Mouse (Mus musculus): ENCODE data around the gene Brd7.

GRCm38 (mm10) chr8:88325795-88326194, 36.2 kb downstream of the Brd7 start:
- TF ChIP-seq CTCF (conservative IDR thresholded peaks at IDR 0.05; ENCODE audit: low read length) (no peak), NANOG (IDR thresholded peaks at IDR 0.05; ENCODE audit: borderline replicate concordance, low read length) (no peak), POU5F1 (IDR thresholded peaks at IDR 0.05; ENCODE audit: borderline replicate concordance, low read length) (no peak)
